Mouse (Mus musculus) erythroblast, embryonic 14.5 days (primary cell): Measurements from ENCODE around the gene Olfr906.

Source experiments
- GATA1 ChIP-seq: IDR thresholded peaks from 2 replicates; pipeline ENCODE4 v1.6.1; 2012; ENCODE audit warnings: low read length, inconsistent platforms, mixed read lengths
- TAL1 ChIP-seq: IDR thresholded peaks from 3 replicates; pipeline ENCODE4 v1.6.1; 2012; ENCODE audit warnings: low read length, inconsistent platforms, mixed read lengths

GRCm38 (mm10) chr9:38470807-38471206, 16.1 kb upstream of the Olfr906 start, which contains the start of gene Olfr905:
- TF ChIP-seq GATA1, result no peak
- TF ChIP-seq TAL1, result no peak
